Mouse (Mus musculus) CD4-positive naive resting alpha-beta T cell, adult 76 days (primary cell): Measurements from ENCODE around the gene Hepacam. TPM values are rescaled to one million over a fixed set of nuclear protein-coding genes. Genes with fewer than 3 reads are reported as not detected.

Experiments used
- total RNA-seq: library from RNA; stranded (reverse); gene quantifications from one replicate; pipeline ENCODE4 v1.2.4, GENCODE M21; 2023

The Hepacam gene
- total RNA-seq, result not detected

DNA sequence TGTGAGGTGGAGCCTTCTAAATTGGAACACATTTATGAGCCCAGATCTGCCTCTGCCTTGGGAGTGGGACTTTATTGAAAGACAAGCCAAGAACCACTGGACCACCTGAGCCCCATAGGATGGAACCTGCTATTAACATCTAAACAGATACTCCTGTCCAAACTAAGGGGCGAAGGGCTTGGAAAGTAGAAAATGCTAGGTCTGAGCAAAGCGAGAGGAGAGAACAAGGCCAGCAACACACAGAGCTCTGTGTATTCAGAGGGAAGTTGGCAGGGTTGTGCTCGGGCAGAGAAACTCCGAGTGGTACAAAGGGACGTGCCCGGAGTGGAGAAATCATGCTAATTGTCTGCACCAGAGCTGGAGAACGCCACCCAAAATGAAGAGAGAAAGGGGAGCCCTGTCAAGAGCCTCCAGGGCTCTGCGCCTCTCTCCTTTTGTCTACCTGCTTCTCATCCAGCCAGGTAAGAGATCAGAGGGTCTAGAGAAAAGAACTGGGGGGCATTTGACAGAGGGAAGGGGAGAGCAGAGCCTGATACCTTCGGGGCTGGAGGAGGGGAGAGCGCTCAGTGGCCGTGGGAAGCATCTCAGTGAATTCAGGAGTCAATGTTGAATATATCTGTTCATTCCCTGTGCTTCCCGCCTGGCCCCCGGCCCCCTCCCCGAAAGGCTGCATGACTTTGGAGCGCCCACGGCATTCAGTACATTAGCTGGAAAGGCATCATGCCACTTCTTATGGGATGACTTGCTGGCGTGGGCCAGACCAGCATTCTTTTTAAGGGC is at the start of gene Hepacam:
TSS of gene Hepacam (plus strand) at position 51 of the 780 bp plus-strand sequence.

DNA sequence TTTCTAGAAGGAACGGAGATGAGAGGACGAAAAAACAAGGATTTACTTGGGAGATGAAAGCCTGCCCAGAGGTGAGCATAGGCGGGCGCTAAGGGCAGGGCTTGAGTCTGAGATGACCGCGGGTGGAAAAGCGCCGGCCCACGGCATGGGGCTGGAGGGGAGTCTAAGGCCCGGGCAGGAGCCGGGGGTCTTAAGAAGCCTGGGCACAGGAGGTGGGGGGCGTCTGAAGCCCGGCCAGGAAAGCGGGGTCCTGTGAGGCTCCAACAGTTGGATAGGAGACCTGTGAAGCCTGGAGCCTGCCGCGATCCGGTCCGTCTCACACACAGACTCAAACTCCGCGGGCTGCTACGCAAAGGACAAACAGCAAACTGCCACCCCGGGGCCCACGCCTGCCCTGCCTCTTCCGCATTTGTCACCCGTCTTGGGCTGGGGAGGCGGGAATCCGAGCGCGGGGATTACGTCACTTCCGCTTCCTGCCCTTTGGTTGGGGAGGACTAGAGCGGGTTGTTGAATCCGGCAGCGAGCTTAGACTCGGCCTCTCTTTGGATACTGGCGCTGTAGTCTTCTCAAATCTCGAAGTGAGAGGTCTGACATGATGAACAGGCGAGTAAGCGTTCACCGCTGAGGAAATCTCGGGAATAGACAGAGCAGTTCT is 19.0 kb upstream of the Hepacam start, which contains the start of gene Ccdc15:
TSS of gene Ccdc15 (minus strand) at position 445 of the 655 bp plus-strand sequence.

DNA sequence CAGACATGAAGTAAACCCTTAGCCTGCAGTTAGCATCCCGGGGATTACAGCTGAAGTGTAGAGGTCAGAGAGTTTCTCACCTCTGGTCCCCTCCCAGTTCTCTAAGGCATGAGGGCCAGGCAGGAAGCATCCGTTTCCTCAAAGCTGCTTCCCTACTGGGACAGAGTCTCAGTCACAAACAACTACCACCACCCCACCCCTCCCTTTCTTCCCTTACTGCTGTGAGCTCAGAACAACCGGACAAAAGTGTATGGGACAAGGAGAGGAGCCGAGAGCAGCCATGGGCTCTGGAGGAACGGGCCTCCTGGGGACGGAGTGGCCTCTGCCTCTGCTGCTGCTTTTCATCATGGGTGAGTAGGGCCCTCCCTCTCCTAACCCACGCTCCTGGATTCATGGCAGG is 34.7 kb downstream of the Hepacam start, which contains the start of gene Robo4:
TSS of gene Robo4 (plus strand) at position 96 of the 400 bp plus-strand sequence.

DNA sequence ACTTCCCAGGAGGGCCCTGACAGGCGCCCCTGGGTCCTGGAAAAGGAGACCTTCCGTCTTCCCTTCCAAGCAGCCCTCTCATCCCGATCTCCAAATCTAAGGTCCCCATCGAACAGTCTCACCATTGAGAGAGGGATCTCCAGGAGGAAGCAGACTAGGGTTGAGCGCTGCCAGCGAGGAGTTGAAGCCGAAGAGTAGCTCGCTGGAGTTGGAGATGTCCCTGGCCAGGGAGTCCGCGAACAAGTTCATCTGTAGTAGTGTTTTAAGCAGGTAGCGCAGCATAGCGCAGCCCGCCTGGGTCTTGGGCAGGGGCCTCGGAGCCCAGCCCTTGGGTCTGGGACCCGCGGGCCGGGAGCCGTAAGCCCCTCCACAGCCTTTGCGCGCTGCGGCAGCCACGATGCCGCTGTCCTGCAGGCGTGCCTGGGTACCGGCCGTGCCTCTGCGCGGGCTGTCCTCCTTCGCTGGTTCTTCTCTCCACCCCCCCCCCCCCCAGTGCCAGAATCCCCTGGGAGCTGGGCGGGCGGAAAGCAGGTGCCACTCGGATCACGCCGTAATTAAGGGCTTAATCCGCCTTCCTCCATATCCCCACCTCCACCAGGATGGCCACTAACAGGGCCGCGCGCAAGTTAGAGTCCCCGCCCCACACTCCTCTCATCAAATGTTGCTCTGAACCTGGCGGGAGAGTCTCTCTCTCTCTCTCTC is 65.7 kb downstream of the Hepacam start, which contains the start of gene Robo3:
TSS of gene Robo3 (minus strand) at position 527 of the 702 bp plus-strand sequence.

Other genes starting within 250 kb of the Hepacam start
- gene Pknox2, start 219.9 kb upstream of the Hepacam start, total RNA-seq, result not detected
- gene Tmem218, start 159.1 kb upstream of the Hepacam start, total RNA-seq, result 0.41 TPM
- 3.9 TPM for gene Slc37a2, start 111.6 kb upstream of the Hepacam start, total RNA-seq
- gene Ccdc15, start 18.9 kb upstream of the Hepacam start, total RNA-seq, result 13.5 TPM
- gene Robo4, start 34.5 kb downstream of the Hepacam start, total RNA-seq, result not detected
- gene Robo3, start 65.9 kb downstream of the Hepacam start, total RNA-seq, result not detected
- gene Msantd2, start 122.0 kb downstream of the Hepacam start, total RNA-seq, result 43.1 TPM
- 0.70 TPM for gene Esam, start 160.7 kb downstream of the Hepacam start, total RNA-seq
- not detected for gene Vsig2, start 171.9 kb downstream of the Hepacam start, total RNA-seq
- 4.8 TPM for gene Nrgn, start 185.6 kb downstream of the Hepacam start, total RNA-seq
- 6.8 TPM for gene Siae, start 188.3 kb downstream of the Hepacam start, total RNA-seq
- gene Spa17, start 246.4 kb downstream of the Hepacam start, total RNA-seq, result not detected